Mouse (Mus musculus) kidney, adult 2 months (tissue): ENCODE results near the gene Foxp4. TPM values are rescaled to one million over a fixed set of nuclear protein-coding genes. Genes with fewer than 3 reads are reported as not detected.

Experiments
- DNase-seq: peaks from one replicate; pipeline ENCODE4 v3.0.0; 2021
- H3K27ac ChIP-seq: fragments of 200-500 bp; 2 replicates; pipeline ENCODE4 v1.5.1; 2012; ENCODE audit warnings: low read depth, low read length, control low read depth, inconsistent platforms; ENCODE audit not compliant: insufficient read depth
- H3K27me3 ChIP-seq: fragments of 200-500 bp; replicated peaks from 2 replicates; pipeline ENCODE4 v1.6.1; 2012; ENCODE audit warnings: mild to moderate bottlenecking, moderate library complexity, low read length, inconsistent platforms; ENCODE audit not compliant: control insufficient read depth, insufficient read depth
- H3K36me3 ChIP-seq: fragments of 200-500 bp; 2 replicates; pipeline ENCODE4 v1.6.1; 2012; ENCODE audit warnings: mild to moderate bottlenecking, moderate library complexity, low read length, inconsistent platforms; ENCODE audit not compliant: control insufficient read depth, insufficient read depth
- H3K4me1 ChIP-seq: fragments of 200-500 bp; 2 replicates; pipeline ENCODE4 v1.6.1; 2011; ENCODE audit warnings: low read length; ENCODE audit not compliant: control insufficient read depth, insufficient read depth
- H3K4me3 ChIP-seq: fragments of 200-500 bp; 2 replicates; pipeline ENCODE4 v1.5.1; 2011; ENCODE audit warnings: mild to moderate bottlenecking, low read depth, low read length, control low read depth; ENCODE audit not compliant: insufficient read depth
- CTCF ChIP-seq: fragments of 200-500 bp; conservative IDR thresholded peaks from 2 replicates; pipeline ENCODE4 v1.5.1; 2011; ENCODE audit warnings: low read depth, mild to moderate bottlenecking, control low read depth, low read length, moderate library complexity, mixed read lengths; ENCODE audit not compliant: insufficient read depth, insufficient read length
- POLR2A ChIP-seq: fragments of 200-500 bp; IDR thresholded peaks from one replicate; pipeline ENCODE4 v1.6.1; 2011; ENCODE audit warnings: low read depth, low read length, control low read depth
- WGBS: fragments of 180-500 bp; shearing (Covaris S2); methylation state at CpG from one replicate; pipeline ENCODE4 v1.1.7; 2018; 5-methylcytosine and 5-hydroxymethylcytosine counted together
- polyA plus RNA-seq: library from polyadenylated mRNA; depleted of rRNA; stranded (reverse); fragments of >200 nt; gene quantifications from 2 replicates; pipeline ENCODE4 v1.2.3, GENCODE M21; 2012

The Foxp4 gene
- polyA plus RNA-seq, 1 experiment: 23.5 TPM

GRCm38 (mm10) chr17:47953231-47953630 lies 28.8 kb upstream of the Foxp4 start:
- H3K27ac ChIP-seq: no peak overlapping the region
- TF ChIP-seq POLR2A (no peak), CTCF (no peak)

GRCm38 (mm10) chr17:47952368-47953081 lies 28.1 kb upstream of the Foxp4 start:
- Histone ChIP-seq H3K36me3 (no peaks in the 10 kb centered on the region), H3K4me3 (no peak overlapping the region), H3K27ac (no peak overlapping the region), H3K27me3 (no peaks in the 10 kb centered on the region), H3K4me1 (no peaks in the 10 kb centered on the region)
- 29% methylated on average over 12 of the region's 12 CpGs for WGBS
- TF ChIP-seq POLR2A (no peak), CTCF (no peak)
- peak; percentile 33 for DNase-seq

More at GRCm38 (mm10) chr17:47953231-47953630, 28.8 kb upstream of the Foxp4 start:
- no peak for DNase-seq
- no peaks in the 10 kb centered on the region for H3K27me3 ChIP-seq
- no peaks in the 10 kb centered on the region for H3K36me3 ChIP-seq
- H3K4me1 ChIP-seq: no peaks in the 10 kb centered on the region
- 65% methylated on average over 5 of the region's 5 CpGs for WGBS
- H3K4me3 ChIP-seq: no peak overlapping the region

- H3K4me3 ChIP-seq: no peak overlapping the region
- no peak for DNase-seq
- no peaks in the 10 kb centered on the region for H3K27me3 ChIP-seq
- no peaks in the 10 kb centered on the region for H3K4me1 ChIP-seq
- no peak overlapping the region for H3K27ac ChIP-seq
- no peak for TF ChIP-seq POLR2A
- no peak for TF ChIP-seq CTCF
- no peaks in the 10 kb centered on the region for H3K36me3 ChIP-seq
- WGBS: 72% methylated on average over 13 of the region's 13 CpGs
Observed at GRCm38 (mm10) chr17:47951452-47951851, 27.0 kb upstream of the Foxp4 start.

- TF ChIP-seq POLR2A: no peak
- no peak for TF ChIP-seq CTCF
- no peak overlapping the region for H3K4me3 ChIP-seq
- no peaks in the 10 kb centered on the region for H3K4me1 ChIP-seq
- 87% methylated on average over 5 of the region's 5 CpGs for WGBS
- no peak for DNase-seq
- H3K36me3 ChIP-seq: no peaks in the 10 kb centered on the region
- H3K27me3 ChIP-seq: no peaks in the 10 kb centered on the region
- no peak overlapping the region for H3K27ac ChIP-seq
Observed at GRCm38 (mm10) chr17:47950831-47951230, 26.4 kb upstream of the Foxp4 start.

- no peak overlapping the region for H3K27ac ChIP-seq
- H3K4me1 ChIP-seq: no peaks in the 10 kb centered on the region
- WGBS: 95% methylated on average over 12 of the region's 12 CpGs
- H3K36me3 ChIP-seq: no peaks in the 10 kb centered on the region
- no peaks in the 10 kb centered on the region for H3K27me3 ChIP-seq
- H3K4me3 ChIP-seq: no peak overlapping the region
- no peak for DNase-seq
- TF ChIP-seq POLR2A (no peak), CTCF (no peak)
Observed at GRCm38 (mm10) chr17:47949441-47949840, 25.0 kb upstream of the Foxp4 start.

GRCm38 (mm10) chr17:47948753-47949152 lies 24.3 kb upstream of the Foxp4 start:
- Histone ChIP-seq H3K4me3 (no peak overlapping the region), H3K27me3 (no peaks in the 10 kb centered on the region), H3K36me3 (no peaks in the 10 kb centered on the region), H3K4me1 (no peaks in the 10 kb centered on the region), H3K27ac (no peak overlapping the region)
- no peak for DNase-seq
- TF ChIP-seq POLR2A (no peak), CTCF (no peak)
- 82% methylated on average over 5 of the region's 5 CpGs for WGBS

- WGBS: 20% methylated on average over 14 of the region's 14 CpGs
- TF ChIP-seq POLR2A (no peak), CTCF (no peak)
- no peak for DNase-seq
Observed at GRCm38 (mm10) chr17:47946921-47947420, 22.5 kb upstream of the Foxp4 start.

More at GRCm38 (mm10) chr17:47946921-47947420, 22.5 kb upstream of the Foxp4 start:
- Histone ChIP-seq H3K27me3 (no peaks in the 10 kb centered on the region), H3K36me3 (no peaks in the 10 kb centered on the region), H3K4me1 (no peaks in the 10 kb centered on the region), H3K27ac (no peak overlapping the region), H3K4me3 (no peak overlapping the region)
